Mouse (Mus musculus) right cerebral cortex, postnatal 25 days (tissue): Measurements from ENCODE around the gene Tram1l1.
A peak's percentile ranks its signal among the peaks of the same experiment; 100 is the strongest.
"Not testable (repeated sequence)": the region's sequence is repeated elsewhere in the genome, so short reads cannot be mapped to it uniquely, and the experiment has no call there.

Experiments used
- DNase-seq: peaks from one replicate; pipeline ENCODE4 v3.0.0; 2022

The Tram1l1 gene

DNA sequence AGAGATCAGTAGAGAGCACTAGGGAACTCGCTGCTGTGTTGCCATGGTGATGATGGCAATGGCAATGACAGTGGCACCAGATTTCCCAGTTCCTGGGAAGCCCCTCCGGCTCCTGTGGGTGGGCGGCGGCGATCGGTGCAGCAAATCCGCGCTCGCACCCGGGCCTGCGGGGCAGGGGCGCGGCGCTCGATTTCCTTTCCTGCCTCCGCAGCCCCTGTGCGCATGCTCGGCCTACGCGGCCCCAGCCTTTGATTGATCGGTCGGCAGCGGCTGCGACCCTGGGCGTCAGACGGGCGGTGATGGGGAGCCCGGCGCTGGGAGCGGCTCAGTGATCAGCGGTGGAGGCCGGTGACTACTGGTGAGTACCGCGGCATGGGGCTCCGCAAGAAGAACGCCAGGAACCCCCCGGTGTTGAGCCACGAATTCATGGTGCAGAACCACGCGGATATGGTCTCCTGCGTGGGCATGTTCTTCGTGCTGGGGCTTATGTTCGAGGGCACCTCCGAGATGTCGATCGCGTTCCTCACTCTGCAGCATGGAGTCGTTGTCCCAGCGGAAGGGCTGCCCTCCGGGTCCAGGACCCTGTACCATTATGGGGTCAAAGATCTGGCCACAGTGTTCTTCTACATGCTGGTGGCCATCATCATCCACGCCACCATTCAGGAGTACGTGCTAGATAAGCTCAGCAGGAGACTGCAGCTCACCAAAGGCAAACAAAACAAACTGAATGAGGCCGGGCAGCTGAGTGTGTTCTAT is at the start of gene Tram1l1:
Gene Tram1l1, plus strand, starts transcription at position 35 of the 756 bp plus-strand sequence.
- DNase-seq = peak; percentile 86

DNA sequence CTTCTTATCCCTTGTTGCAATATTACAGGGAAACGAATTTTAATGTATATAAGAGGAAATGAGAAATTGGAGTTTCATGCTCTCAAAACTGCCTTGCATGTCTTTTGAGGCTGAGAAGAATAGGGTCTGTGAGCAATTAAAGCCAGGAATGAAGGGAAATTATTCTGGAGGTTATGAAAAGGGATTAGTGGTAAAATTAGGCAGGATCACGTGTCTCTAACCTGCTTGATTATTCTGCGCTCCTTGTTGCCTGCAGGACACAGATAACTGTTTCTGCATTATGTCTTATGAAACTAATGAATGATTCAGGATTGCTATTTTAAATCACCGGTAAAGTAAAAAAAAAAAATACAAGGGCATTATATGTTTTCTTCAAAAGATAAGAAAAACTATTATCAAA is 49.4 kb upstream of the Tram1l1 start:
- DNase-seq = no peak

DNA sequence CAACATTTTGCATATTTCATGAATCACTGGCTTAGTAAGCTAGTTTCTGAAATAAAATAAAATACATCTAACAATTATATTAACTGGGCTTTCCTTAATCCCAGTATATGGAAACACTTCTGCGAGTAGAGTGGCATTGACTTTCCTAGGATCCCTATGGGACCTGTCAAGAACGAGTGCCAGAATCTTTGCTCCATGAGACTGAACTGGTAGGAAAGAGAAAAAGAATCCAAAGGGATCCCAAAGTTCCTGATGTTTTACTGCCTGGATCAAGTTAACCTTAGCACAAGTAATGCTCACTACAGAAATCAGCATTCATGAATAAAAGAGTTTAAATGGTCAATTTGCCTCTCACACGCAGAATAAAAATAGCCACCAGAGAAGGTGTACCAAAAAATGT is 49.0 kb upstream of the Tram1l1 start:
- no peak for DNase-seq

DNA sequence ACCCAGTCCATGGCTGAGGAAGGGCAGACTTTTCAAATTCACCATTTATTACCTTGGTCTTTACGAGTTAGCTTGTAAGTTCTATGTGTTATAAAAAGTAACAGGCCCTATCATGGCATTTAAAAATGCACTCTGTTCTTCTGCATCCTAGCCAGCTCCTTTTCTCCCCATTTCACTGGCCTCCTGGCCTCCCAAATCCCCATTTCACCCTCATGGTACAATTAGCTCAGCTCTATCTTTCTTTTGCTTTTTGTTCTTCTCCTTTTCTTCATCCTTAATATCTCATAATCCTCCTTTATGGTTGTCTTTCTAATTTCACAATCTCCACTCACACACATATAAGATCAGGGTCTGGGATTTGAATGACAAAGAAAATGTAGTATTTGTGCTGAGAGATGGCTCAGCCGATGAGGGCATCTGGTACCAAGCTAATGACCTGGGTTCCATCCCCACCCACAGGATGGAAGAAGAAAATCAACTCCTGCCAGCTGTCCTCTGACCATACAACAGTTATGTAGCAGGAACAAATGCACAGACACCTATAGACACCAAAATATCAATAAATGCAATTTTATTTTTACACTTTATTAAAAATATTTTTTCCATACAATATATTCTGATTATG is 48.1 kb upstream of the Tram1l1 start:
- no peak for DNase-seq

DNA sequence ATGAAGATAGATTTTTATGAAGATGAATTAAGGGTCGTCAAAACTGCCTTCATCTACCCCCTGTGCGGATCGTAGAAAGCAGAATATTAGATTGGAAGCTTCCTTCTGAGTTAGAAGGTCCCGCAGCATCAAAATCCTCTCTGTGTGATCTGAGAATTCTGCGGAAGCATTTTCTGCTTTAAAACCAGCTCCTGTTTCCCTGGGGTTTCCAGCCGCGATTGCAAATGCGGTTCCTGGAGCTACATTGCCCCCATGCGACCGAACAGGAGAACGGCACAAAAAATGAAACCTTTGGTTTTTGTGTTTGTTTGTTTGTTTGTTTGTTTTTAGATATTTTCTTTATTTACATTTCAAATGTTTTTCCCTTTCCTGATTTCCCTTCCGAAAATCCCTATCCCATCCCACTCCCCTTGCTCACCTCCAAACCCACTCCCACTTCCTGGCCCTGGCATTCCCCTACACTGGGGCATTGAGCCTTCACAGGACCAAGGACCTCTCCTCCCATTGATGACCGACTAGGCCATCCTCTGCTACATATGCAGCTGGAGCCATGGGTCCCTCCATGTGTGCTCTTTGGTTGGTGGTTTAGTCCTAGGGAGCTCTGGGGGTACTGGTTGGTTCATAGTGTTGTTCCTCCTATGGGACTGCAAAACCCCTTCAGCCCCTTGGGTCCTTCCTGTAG is 45.6 kb upstream of the Tram1l1 start:
- DNase-seq = peak; percentile 43

DNA sequence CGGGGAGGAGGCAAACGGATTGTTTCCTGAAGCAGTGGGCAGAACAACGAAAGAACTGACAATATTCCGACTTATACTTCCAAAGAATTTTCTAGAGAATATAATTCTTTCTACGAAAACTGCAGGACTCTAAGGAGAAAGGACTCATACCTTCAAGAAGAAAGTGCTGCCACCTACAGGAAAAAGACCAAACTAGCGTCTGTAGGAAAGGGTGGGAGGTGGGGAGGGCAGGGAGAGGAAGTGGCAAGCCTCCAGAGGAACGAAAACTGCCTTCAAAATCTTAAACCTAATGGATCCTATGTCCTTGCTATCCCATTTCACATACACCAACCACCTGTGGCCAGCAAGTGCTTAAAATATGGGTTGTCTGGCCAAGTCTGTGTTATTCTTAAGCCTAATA is 31.7 kb upstream of the Tram1l1 start:
- DNase-seq = not testable (repeated sequence)

DNA sequence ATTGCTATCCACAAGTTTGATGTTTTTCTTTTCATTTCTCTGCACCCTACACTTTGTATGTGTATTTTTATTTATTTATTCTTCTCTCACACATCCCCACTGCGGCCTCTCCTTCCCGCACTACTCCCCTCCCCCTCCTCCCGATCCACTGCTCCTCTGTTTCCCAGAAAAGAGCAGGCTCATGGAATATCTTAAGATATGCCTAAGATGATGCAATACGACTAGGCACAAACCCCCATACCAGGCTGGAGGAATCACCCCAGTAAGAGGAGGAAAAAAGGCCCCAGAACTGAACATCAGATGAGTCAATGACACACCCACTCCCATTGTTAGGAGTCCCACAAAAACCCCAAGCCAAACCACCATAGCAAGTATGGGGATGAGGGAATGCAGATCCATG is 1.4 kb upstream of the Tram1l1 start:
- no peak for DNase-seq

DNA sequence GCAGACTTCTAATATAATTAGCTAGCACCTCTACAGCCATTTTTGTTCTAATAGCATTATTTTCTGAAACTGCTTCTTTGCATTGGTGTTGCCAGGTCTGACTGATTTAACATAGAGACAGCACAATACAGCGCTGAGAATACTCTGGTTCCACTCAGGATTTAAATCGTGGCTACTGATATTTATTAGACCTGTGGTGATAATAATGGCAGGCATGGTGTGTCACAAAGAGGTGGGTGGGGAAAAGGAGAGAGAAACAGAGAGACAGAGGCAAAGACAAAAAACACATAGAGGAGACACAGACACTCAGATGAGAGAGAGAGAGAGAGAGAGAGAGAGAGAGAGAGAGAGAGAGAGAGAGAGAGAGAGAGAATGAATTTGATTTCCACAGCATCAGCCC is 257 bp upstream of the Tram1l1 start:
- peak; percentile 5 for DNase-seq

DNA sequence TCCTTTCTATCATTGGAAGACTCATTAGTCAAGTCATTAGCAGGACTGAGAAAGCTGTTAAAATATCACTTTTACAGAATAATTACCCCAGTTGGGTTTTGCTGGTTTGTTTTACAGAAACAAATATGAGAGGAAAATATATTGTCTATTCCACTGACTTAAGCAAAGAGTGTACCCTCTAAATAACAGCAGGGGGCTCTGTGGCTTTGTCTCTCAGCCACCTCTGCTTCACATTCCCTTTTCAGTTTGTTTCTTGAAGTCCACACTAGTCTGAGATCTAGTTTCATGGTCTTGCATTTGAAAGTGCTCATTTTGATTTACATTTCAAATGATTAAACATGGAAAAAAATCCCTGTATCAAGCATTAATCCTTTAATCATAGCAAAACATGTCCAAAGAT is 25.8 kb downstream of the Tram1l1 start:
- DNase-seq = no peak

DNA sequence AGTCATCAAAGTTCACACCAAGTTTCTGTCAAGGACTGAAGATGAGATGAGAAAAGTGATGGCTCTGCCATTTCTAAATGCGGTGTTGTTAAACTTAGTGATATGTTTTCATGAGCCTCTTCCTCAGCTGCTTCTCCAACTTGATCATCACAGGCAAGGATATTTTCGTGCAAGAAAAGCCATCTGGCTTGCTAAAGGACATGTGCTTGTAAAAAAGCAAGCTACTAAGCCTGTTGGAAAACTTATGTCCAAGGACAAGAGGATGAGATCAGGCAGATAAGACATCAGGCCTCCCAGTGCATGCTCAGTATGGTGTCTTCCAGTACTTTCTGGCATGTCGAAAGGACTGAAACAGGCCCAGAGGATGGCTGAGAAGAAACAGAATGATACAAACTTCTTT is 36.9 kb downstream of the Tram1l1 start:
- DNase-seq = no peak

DNA sequence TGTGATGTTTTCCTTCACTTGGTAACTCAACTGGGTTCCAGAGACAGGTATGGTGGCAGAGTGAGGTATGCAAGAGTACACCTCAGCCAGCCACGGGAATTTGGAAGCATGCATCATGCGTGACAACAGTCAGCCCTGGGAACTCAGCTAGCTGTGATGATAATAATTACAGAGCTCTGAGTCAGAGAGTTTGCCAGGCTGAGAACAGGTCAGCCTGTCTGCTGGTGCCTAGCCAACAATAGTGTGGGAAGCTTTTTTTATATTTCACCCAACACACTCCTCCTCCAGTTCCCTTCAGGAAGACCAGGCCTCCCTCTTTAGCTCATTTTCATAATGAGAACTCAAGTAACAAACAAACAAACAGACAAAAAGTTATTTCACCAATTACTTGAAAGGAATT is 51.4 kb downstream of the Tram1l1 start:
- DNase-seq = no peak
